Mouse (Mus musculus): ENCODE results near the gene Rbmy. TPM values are rescaled to one million over a fixed set of nuclear protein-coding genes. Genes with fewer than 3 reads are reported as not detected.

Rbmy gene
- total RNA-seq (2023), result not detected

GRCm38 (mm10) chrY:2830380-2830779, at the start of gene Rbmy, which contains the start of gene Gm10256:
Gene Rbmy, plus strand, starts transcription at chrY:2830680.
Gene Gm10256, plus strand, starts transcription at chrY:2830699.

GRCm38 (mm10) chrY:2796105-2796504, 34.4 kb upstream of the Rbmy start, which contains the start of gene Gm4064:
Gene Gm4064, minus strand, starts transcription at chrY:2796205.

Other genes with a start within 250 kb of the Rbmy start
- gene H2al2c, start 231.6 kb upstream of the Rbmy start, total RNA-seq (2023), result not detected
- not detected for gene Sry, start 167.0 kb upstream of the Rbmy start, total RNA-seq (2023)
- not detected for gene H2al2b, start 110.0 kb upstream of the Rbmy start, total RNA-seq (2023)
- not detected for gene Gm4064, start 34.5 kb upstream of the Rbmy start, total RNA-seq (2023)
- gene Gm10256, start within 50 bp of the Rbmy start, total RNA-seq (2023), result not detected
- gene Gm10352, start 70.3 kb downstream of the Rbmy start, total RNA-seq (2023), result not detected
- not detected for gene Gm29289, start 101.9 kb downstream of the Rbmy start, total RNA-seq (2023)